Mouse (Mus musculus) heart, postnatal 10 days (tissue): Measurements from ENCODE around the gene Zbtb20. TPM values are rescaled to one million over a fixed set of nuclear protein-coding genes. Genes with fewer than 3 reads are reported as not detected.
"Not testable (repeated sequence)": the region's sequence is repeated elsewhere in the genome, so short reads cannot be mapped to it uniquely, and the experiment has no call there.

Source experiments
- DNase-seq, 2 experiments: peaks; one replicate each; pipeline ENCODE4 v3.0.0; 2021
- intact Hi-C: fragments of 180-260 bp; cut with DNase I; formaldehyde crosslinking; loops from one replicate; pipeline ENCODE4 v1.15.1; 2025
- total RNA-seq, 2 experiments: library from RNA; stranded (reverse); gene quantifications; 2 replicates each; pipeline ENCODE4 v1.2.3; 2021

The Zbtb20 gene
- total RNA-seq, 2 experiments from 2014 or later = 149 to 160 TPM

DNA sequence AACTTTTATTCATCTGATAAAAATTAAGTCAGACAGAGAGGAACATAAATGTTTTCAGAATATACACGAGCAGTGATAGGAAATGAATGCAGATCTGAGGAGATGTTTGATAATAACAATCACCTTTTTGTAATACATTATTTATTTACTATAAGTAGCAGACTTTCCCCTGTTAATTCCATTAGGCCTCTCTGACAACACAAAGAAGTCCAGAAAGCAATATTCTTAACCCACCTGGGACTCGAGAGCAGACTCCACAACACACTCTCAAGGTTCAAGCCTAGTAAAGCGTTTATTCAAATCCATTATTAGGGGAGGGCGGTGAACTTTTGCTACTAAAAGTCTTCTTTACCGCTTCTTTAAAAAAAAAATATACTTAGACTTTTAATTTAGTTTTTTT, 33.2 kb downstream of the Zbtb20 start:
- intact Hi-C loops = no loop called here
- DNase-seq = no peak

DNA sequence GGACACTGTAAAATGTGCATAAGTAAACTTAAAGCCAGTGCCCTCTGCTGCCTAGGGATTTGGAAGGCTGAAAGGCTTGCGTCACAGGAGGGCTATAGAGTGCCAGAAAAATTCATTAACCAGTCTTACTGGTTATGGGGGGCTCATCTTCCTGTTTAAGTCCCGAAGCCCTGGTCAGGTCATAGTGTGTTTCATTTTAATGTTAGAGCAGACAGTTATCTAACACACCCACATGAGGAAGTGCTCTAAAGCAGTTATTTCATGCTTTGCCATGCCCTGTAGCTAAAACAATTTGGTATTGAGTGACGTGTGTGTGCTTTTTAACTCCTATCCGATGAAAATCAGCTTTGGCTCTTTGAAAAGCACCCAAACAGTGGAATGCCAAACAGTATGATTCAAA, 34.3 kb downstream of the Zbtb20 start:
- intact Hi-C loops = loop anchor here (5.0 kb wide), 6 partner anchors 257 to 892 kb away; no protein-coding TSS in a partner anchor
- DNase-seq = peak; percentile 40 to 47

DNA sequence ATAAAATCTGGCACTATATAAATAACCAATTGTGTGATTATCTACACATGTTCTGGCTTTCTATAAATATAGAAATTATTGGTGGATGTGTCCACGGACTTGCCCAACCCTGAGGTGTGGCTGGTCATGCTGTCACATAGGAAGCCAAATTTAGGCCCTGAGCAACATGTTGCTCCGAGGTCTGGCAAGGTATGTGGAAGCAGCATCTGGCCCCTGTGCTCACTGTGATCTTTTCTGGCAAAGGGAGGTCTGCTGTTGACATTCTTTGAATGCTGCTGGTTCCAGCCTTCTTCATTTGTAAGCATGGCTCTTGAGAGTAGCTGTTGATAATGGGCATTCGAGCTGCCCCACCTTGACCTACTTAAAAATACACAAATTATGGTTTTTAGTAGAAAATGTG, 35.0 kb downstream of the Zbtb20 start:
- intact Hi-C loops = loop anchor here (5.0 kb wide), 6 partner anchors 257 to 892 kb away; no protein-coding TSS in a partner anchor
- peak; percentile 76 for DNase-seq

DNA sequence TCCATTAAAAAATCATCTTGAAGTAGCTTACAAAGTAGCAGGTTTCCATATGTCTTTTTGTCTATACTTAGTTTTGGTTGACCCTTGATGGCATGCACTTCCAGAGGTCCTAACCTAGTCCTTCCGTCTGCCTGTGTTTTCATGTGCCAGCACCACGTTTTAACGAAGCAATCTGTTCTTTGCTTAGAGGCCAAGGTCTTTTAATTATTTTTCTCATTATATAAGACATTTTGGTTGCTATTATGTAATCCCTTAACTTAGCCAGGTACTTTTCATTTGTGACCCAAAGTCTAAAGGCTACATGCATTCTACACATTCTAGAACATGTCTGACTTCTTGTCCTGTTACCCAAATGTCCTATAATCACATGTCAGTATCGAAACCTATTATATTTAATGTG, 35.6 kb downstream of the Zbtb20 start:
- intact Hi-C loops = loop anchor here (5.0 kb wide), 6 partner anchors 256 to 891 kb away; no protein-coding TSS in a partner anchor
- DNase-seq = no peak

DNA sequence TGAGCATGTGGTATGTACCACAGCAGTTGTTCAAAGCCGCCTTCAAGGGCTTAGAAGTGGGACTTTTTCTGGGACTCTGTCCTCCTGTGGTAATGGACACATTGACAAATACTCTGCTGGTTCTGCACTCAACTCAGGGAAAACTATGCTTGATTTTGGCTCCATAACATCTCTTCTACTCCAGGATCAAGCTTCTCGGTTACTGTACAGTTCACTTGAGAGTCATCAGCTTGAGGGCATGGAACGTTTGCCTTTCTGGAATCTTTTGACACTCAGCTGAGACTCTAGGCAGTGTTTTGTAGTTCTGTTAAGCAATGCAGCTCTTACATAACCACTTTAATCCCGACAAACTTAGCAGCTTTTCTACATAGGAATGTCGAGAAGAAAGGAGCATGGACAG, 36.1 kb downstream of the Zbtb20 start:
- intact Hi-C loops = loop anchor here (5.0 kb wide), 6 partner anchors 255 to 890 kb away; no protein-coding TSS in a partner anchor
- DNase-seq = peak in 1 of 2 experiments; percentile 15

DNA sequence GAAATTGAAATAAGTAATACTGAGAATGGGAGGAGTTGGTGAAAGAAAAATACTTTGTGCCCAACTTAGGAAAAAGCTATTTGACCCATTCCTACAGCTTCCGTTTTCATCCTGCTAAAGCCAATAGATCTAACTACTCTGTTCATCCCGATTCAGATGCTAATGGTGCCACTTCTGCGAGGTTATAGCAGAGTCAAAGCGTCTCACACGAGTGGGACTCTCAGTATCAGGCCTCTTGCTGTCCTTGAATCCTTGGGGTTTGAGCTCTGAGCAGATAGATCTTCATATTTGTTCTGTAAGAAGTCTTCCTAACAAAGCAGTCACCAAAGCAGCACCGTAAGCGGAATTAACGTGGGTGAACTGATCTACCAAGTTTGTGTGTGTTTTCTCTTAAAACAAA, 37.6 kb downstream of the Zbtb20 start:
- intact Hi-C loops = loop anchor here (5.0 kb wide), 6 partner anchors 254 to 889 kb away; no protein-coding TSS in a partner anchor
- no peak for DNase-seq

DNA sequence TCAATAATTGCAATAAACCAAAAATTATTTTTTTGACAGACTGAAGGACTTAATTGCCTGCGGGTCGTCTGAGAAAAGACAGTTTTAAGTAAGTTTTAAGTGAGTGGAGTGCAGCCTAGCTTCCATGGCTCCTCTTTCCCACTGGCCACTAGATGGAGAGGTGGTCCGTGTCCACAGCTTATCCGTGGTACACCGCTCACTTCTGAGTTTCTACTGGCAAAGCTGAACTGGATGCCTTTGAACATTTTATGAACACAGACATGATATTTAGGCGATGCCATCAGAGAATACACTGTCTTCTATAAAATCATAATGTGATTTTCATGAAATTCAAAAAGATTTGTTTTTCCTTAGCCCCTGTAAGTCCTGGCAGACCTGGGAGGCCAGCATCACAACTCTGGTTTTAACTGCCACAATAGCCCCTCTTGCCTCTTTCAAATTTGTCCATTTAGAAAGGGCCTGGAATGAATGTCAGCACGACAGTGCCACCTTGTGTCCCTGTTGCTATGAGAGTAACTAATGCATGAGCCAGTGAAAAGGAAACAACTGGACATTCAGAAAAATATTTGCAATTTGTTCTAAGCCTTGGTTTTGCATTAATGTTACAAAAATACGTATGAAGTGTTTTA, 38.9 kb downstream of the Zbtb20 start:
- peak; percentile 68 to 79 for DNase-seq
- intact Hi-C loops = loop anchor here (1.0 to 5.0 kb wide), 8 partner anchors 78 to 888 kb away; no protein-coding TSS in a partner anchor

DNA sequence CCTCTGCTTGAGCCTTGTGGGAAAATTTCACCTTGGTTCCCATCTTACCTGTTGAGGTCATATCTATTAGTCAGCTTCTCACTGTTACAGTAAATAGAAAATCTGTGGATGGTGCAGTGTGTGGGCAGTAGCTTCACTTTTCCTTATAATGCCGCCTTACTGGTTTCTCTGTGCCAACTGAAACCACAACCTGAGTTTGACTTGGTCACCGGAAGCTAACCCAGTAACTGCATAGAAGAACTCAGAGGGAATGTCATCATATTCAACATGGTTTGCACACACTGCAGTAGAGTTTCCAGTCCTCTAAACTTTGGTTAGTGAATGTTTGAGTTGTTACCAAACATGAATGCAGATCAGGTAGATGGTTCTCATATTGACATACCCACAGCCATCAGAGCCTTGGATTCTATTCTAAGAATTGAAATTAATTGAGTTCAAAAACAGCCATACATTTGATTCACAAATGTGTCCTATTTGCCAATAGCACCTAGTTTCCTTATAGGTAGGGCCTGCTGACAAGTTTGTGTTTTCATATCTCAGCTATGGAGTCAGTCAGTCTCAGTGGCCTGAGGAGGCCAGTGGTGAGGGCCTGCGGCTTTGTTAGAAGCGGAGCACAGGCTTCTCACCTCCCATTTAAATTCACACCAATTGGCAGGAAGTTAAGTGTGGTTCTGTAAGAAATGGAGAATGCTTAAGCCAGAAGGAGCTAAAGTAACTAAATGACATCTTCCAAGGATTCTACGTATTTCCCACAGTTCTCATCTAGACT, 44.5 kb downstream of the Zbtb20 start:
- no peak for DNase-seq
- intact Hi-C loops = loop anchor here (5.0 kb wide), 1 partner anchor 138 kb away; no protein-coding TSS in a partner anchor

DNA sequence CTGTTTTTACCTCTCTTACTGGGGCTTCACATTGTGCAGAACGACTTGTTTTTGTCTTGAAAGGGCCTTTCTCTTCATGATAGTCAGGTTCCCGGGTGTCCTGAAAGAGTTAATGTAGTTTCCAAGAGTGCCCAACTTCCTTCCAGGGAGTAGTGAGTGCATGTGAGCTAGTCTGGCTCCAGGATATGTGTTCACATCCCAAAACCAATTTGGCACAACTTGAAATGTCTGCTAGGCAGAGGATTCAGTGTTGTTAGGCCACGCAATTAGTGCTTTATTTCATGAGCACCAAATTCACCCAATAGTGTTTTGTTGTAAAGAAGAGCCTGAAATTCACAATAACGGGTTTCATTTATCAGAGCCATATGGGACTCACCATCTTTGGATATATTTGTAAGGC, 45.8 kb downstream of the Zbtb20 start:
- intact Hi-C loops = no loop called here
- DNase-seq = no peak

DNA sequence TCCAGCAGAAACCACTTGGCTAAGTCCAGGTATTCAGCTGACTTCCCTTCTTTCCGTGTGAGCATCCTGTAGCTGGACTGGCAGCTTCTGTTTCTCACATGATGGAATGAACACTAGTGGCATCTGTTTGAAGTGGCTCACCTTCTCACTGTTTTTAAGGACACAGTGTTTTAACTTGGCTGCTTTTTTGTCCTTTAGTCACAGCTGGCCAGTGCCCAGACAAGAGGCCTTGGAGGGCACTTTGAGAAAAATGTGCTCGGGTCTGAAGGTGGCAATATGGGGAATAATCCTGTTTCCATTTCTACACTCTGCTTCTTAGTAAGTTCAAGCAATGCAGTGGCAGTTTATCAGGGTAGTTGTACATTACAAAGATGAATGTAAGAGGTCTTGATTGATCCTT, 62.5 kb downstream of the Zbtb20 start:
- no peak for DNase-seq
- intact Hi-C loops = no loop called here

DNA sequence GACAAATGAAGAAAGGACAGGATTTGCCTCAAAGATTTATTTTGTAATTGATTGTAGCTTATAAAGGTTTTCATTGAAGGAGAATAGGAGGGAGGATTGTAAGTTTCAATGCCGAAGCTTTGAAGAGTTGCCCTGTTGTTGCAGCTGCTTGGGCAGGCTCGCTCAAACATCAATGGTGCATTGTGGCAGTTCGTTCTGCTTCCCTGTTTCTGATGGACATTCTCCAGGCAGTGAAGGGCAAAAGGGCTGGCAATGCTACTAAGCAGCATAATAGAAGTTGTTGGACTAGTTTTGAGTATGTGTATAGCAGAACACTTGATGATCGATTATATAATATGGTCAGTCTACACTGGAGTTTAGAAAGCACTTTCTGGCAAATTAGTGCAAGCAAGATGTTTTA, 71.3 kb downstream of the Zbtb20 start:
- peak; percentile 13 to 16 for DNase-seq
- intact Hi-C loops = no loop called here

DNA sequence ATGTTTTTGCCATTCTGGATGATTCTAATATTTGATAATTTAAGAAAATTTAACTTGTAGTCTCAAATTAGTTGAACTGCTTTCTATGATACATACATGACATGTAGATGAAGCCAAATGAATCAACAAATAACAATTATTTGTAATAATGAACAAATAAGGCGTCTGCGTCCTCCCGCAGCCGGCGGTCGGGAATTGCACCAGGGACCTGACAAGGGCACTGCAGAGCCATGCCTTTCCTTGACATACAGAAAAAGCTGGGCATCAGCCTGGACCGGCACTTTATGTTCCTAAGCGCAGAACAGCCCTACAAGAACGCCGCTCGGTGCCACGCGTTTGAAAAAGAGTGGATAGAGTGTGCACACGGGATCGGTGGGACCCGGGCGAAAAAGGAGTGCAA, 79.7 kb downstream of the Zbtb20 start:
- DNase-seq, intact Hi-C loops: not testable (repeated sequence)

DNA sequence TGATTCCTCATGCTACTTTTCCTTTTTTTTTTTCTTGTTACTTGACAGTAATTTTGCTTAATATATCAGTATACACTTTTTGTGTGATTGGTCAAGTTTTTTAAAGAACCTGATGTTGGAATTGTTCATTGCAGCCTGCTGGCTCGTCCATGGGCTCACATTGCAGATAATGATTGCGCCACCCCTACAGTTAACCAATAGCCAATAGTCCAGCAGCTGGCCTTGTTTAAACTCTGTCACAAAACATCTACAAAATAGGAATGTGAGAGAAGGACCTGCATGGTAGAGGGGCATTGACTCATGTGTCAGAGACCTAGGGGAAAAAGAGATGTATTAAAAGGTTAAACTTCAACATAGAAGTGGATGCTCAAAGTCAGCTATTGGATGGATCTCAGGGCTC, 97.2 kb downstream of the Zbtb20 start:
- no peak for DNase-seq
- intact Hi-C loops = no loop called here

DNA sequence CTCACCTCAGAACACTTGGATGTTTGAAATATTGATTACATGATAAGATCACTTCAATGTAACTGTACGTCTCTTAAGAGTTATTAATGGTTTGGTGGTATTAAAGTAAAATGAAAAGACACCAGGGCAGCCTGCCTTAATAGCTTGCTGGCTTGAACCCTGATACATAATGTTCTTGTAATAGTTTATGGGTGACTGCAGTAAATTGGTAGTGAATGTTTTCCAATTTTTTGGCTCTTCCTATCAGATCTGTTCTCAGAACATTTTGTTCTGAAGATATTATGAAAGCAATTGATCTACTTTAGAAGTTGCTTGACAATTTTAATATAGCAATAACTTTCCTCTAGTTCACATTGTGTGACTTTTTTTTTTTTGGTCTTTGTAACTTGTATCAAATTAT, 123.2 kb downstream of the Zbtb20 start:
- intact Hi-C loops = no loop called here
- no peak for DNase-seq

DNA sequence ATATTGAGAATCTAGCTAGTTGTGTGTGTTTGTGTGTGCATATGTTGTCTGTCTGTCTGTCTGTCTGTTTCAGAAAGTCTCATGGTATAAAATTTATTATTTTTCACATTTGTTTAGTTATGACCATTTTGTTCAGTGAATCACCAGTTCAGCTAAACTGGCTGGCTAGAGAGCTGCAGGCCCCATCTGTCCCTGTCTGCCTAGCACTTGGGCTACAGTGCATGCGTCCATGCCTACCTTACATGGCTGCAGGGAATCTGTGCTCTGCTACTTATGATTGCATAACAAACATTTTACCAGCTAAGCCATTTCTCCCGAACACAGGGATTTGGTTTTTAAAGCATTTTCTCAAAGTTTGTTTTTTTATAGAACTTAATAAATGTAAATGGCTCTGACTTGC, 150.7 kb downstream of the Zbtb20 start:
- DNase-seq = no peak
- intact Hi-C loops = no loop called here

DNA sequence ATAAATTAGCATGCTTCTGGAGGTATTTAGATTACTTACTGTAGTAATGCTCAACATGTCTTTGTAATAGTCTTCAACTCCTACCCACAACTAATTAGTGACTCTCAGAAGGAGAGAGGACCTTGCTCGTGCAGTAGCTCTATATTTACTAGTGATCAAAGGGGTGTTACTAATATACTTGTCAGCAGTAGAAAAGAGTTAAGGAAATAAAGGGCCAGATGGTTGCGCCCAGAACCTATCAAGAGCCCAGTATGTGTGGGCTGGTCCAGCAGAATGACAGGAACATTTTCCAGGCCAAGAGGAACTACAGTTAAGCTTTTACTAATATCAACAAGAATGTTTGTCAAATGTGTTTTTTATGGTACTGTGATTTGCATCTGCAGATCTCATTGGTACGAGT, 153.6 kb downstream of the Zbtb20 start:
- no peak for DNase-seq
- intact Hi-C loops = no loop called here

DNA sequence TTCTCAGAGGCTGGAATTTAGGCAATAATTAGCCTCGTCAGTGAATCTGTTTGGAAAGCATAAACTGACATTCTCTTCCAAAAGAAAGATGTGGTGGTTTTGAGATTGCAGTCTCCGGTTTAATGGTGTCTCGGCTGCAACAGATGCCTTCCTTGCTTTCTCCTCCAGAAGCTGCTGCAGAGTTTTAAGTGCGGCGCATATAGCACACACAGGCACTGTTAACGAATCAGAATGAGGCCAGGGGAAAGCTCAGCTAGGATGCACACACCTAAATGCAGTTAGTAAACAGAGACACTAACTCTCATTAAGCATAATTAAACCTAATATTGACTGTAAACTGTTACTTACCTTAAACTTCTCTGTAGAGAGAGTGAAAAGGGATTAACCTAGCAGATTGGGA, 160.0 kb downstream of the Zbtb20 start:
- DNase-seq = no peak
- intact Hi-C loops = no loop called here

DNA sequence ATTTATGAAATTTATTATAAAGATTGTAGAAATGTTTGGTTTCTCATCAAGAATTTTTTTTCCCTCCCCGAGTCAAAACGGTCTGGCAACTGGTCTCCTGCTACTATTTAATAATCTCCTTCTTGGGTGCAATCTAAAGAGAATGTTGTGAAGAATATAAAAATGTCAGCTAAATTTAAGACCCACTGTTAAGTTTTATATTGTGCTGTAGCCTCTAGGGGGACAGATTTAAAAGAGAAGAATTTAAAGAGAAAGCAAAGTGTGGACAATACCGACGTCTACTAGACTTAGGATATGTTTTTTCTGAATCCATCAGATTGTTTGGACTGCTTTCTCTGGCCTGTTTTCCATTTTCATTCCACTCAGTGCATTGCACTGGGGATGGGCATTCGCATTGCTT, 160.8 kb downstream of the Zbtb20 start:
- no peak for DNase-seq
- intact Hi-C loops = no loop called here

DNA sequence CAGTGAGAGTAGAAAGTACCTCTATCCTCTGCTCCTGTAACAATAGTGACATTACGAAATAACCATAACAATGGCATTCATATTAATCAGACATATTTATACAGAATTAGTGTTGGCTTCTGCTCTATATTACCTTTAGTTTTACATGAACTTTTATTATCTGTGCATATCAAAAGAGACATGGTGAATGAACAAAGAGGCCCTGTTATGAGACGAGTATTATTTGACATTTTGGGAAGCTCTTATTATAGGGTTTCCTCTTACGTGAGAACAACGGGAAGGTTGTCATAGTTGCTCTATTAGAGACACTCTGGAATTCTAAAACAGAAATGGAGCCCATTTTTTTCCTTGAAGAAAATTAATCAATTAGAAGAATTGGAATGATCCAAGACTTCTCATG, 161.6 kb downstream of the Zbtb20 start:
- intact Hi-C loops = no loop called here
- no peak for DNase-seq

DNA sequence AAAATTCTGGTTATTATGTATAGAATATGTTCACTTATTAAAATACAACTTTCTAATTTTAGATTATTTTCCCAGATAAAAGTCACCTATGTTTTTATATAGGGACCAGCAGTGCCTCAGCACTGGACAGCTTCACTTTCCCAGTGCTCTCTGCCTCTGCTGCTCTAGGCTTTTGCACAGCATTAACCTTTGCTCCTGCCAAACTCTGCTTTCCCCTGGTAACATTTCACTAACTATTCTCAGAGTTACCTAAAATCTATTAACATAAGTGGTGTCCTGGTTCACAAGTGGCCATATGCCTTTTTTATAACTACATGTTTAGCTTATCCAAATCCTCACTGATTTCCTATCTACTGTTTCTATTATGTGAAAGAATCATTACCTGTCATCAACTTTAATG, 169.9 kb downstream of the Zbtb20 start:
- intact Hi-C loops = no loop called here
- no peak for DNase-seq

DNA sequence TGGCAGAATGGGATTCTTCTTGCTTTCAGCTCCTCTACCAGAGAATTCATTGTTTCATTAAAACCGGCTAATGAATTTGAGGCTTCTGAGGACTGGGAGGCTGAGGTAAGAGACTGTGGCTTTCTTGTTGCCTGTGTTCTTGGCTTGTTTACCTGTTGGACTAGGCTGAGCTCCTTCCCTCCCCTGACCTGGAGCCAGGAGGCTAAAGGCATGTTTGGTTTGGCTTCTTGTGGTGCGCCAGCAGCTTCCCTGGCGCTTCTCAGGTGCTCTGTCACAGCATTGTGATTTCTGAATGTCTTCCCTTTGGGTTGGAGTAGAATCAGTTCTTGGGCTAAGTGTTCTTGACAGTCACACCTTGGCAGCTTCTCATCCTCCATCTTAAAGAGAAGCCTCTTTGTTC, 171.0 kb downstream of the Zbtb20 start:
- intact Hi-C loops = no loop called here

DNA sequence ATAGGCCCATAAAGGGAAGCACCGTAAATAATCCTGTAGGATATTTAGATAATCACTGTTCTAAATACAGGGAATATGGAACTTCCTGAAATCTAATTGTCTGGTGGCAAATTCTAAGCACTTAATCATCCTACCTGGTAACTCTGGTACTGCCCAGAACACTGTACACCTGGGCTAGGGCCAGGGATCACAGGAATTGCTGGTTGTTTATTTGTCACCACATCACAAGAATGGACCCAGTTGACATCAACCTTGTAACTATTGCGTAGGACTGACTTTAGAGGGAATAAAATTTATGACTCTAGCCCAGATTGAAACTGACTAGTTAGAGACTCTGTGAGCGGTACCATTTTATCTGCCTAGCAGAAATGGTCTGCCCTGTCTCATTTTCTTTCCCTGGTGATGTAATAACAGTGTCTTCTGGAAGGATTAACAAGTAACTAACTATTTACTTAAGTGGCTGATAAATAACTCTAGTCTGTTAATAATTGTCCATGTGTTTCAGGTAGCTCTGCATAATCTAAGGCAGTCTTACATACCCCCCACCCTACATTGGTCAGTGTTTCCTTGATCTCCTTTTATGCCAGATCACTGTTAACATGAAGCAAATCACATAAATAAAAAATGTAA, 194.1 kb downstream of the Zbtb20 start:
- intact Hi-C loops = no loop called here
- no peak for DNase-seq

More for the DNA sequence above, 171.0 kb downstream of the Zbtb20 start:
- DNase-seq = no peak
